Mouse (Mus musculus): Measurements from ENCODE around the gene Tex36. TPM values are rescaled to one million over a fixed set of nuclear protein-coding genes. Genes with fewer than 3 reads are reported as not detected.
A peak's percentile ranks its signal among the peaks of the same experiment; 100 is the strongest.

Tex36 gene
- total RNA-seq, 2 experiments from 2014 or later: not detected

GRCm38 (mm10) chr7:133576825-133577224, 25.1 kb downstream of the Tex36 start:
- TF ChIP-seq CTCF (IDR thresholded peaks at IDR 0.05): no peak
- no peak overlapping the region for H3K4me3 ChIP-seq
- intact Hi-C loops (cut with DNase I): no loop called here
- H3K27ac ChIP-seq: no peak overlapping the region
- DNase-seq: no peak

- H3K27ac ChIP-seq: no peak overlapping the region
- TF ChIP-seq CTCF (IDR thresholded peaks at IDR 0.05): no peak
- H3K4me3 ChIP-seq: no peak overlapping the region
- intact Hi-C loops (cut with DNase I): no loop called here
- no peak for DNase-seq
These were observed 25.7 kb downstream of the Tex36 start for GRCm38 (mm10) chr7:133576281-133576680.

- Histone ChIP-seq H3K4me3 (no peak overlapping the region), H3K27ac (no peak overlapping the region)
- peak; percentile 23; the same call in 1 of the 2 replicates for TF ChIP-seq CTCF (IDR thresholded peaks at IDR 0.05)
- intact Hi-C loops (cut with DNase I): no loop called here
- DNase-seq: no peak
These were observed 30.0 kb downstream of the Tex36 start for GRCm38 (mm10) chr7:133571927-133572326.

- H3K27ac ChIP-seq: no peak overlapping the region
- TF ChIP-seq CTCF (IDR thresholded peaks at IDR 0.05): no peak
- no peak for DNase-seq
- H3K4me3 ChIP-seq: no peak overlapping the region
- intact Hi-C loops (cut with DNase I): no loop called here
These were observed 32.6 kb downstream of the Tex36 start for GRCm38 (mm10) chr7:133569194-133569880.

GRCm38 (mm10) chr7:133564600-133564999, 37.4 kb downstream of the Tex36 start:
- intact Hi-C loops (cut with DNase I): no loop called here
- DNase-seq: no peak
- TF ChIP-seq CTCF (IDR thresholded peaks at IDR 0.05): no peak
- H3K4me3 ChIP-seq: no peak overlapping the region
- H3K27ac ChIP-seq: no peak overlapping the region

- intact Hi-C loops (cut with DNase I): no loop called here
- no peak overlapping the region for H3K27ac ChIP-seq
These were observed 38.7 kb downstream of the Tex36 start for GRCm38 (mm10) chr7:133563175-133563824.

GRCm38 (mm10) chr7:133555786-133556492, 46.0 kb downstream of the Tex36 start:
- no peak overlapping the region for H3K27ac ChIP-seq
- TF ChIP-seq CTCF (IDR thresholded peaks at IDR 0.05): peak; percentile 34; the same call in 1 of the 2 replicates
- no peak overlapping the region for H3K4me3 ChIP-seq
- intact Hi-C loops (cut with DNase I): no loop called here
- DNase-seq: no peak

More at GRCm38 (mm10) chr7:133563175-133563824, 38.7 kb downstream of the Tex36 start:
- no peak for DNase-seq
- no peak overlapping the region for H3K4me3 ChIP-seq
- no peak for TF ChIP-seq CTCF (IDR thresholded peaks at IDR 0.05)

- no peak overlapping the region for H3K27ac ChIP-seq
- DNase-seq: no peak
- H3K4me3 ChIP-seq: no peak overlapping the region
- intact Hi-C loops (cut with DNase I): no loop called here
- TF ChIP-seq CTCF (IDR thresholded peaks at IDR 0.05): no peak
These were observed 49.5 kb downstream of the Tex36 start for GRCm38 (mm10) chr7:133552306-133552991.

GRCm38 (mm10) chr7:133551000-133551399, 51.0 kb downstream of the Tex36 start:
- TF ChIP-seq CTCF (IDR thresholded peaks at IDR 0.05): no peak
- DNase-seq: no peak
- intact Hi-C loops (cut with DNase I): no loop called here
- H3K4me3 ChIP-seq: no peak overlapping the region
- H3K27ac ChIP-seq: no peak overlapping the region

GRCm38 (mm10) chr7:133548434-133548833, 53.5 kb downstream of the Tex36 start:
- no peak for TF ChIP-seq CTCF (IDR thresholded peaks at IDR 0.05)
- DNase-seq: no peak
- intact Hi-C loops (cut with DNase I): no loop called here
- H3K27ac ChIP-seq: no peak overlapping the region
- H3K4me3 ChIP-seq: no peak overlapping the region

- no peak overlapping the region for H3K4me3 ChIP-seq
- H3K27ac ChIP-seq: no peak overlapping the region
- no peak for TF ChIP-seq CTCF (IDR thresholded peaks at IDR 0.05)
- intact Hi-C loops (cut with DNase I): no loop called here
- DNase-seq: no peak
These were observed 56.3 kb downstream of the Tex36 start for GRCm38 (mm10) chr7:133545631-133546030.

- intact Hi-C loops (cut with DNase I): no loop called here
- H3K4me3 ChIP-seq: no peak overlapping the region
These were observed 57.0 kb downstream of the Tex36 start for GRCm38 (mm10) chr7:133544966-133545365.

More at GRCm38 (mm10) chr7:133544966-133545365, 57.0 kb downstream of the Tex36 start:
- TF ChIP-seq CTCF (IDR thresholded peaks at IDR 0.05): no peak
- no peak overlapping the region for H3K27ac ChIP-seq
- DNase-seq: no peak

All from gastrocnemius, adult 2 months (tissue).